Mouse (Mus musculus) adrenal gland, adult 8-10 months (tissue): Measurements from ENCODE around the gene Isoc2a. TPM values are rescaled to one million over a fixed set of nuclear protein-coding genes. Genes with fewer than 3 reads are reported as not detected.
"Not testable (repeated sequence)": the region's sequence is repeated elsewhere in the genome, so short reads cannot be mapped to it uniquely, and the experiment has no call there.

ENCODE experiments used
- DNase-seq: peaks from one replicate; pipeline ENCODE4 v3.0.0; 2022
- total RNA-seq, 4 experiments: library from RNA; stranded (reverse); gene quantifications; 2 replicates each; pipeline ENCODE4 v1.2.4; 2022

Isoc2a gene
- total RNA-seq: 10 to 100 TPM; 21.8 to 38.6 (median 30.3) TPM

- DNase-seq: peak; percentile 91
Measured at GRCm38 (mm10) chr7:4876753-4877221, at the start of gene Isoc2a. Gene Isoc2a (plus strand): TSS chr7:4877153.

GRCm38 (mm10) chr7:4830476-4830875 lies 46.5 kb upstream of the Isoc2a start:
- DNase-seq: no peak

DNA sequence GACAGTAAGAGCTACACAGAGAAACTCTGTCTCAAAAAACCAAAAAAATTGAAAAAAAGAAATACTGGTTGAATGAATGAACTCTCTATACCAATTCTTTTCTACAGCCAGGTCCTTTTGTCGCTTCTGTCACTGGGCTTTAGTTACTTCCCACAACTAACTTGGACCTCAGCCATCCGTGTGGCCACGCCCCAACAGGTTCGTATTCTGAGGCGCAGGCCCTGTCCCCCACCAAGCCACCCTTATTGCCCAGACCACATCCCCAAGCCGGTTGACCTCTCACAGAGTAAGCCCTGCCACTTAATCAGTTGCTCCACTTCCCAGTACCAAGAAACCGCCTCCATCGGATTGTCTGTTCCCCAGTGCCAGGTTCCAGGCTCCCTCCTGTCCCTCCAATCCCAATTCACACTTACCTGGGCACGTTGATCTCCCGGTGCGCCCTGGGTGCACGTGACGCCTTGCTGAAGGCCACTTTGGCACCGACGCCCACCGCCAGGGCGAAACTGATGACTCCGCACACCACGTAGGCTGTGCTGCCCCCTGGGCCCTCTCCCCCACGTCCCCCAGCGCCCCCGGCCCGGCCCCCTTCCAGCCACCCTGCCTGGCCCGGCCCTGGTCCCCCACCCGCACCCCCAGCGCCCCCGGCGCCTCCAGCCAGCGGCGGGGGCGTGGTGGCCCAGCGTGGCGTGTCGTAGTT lies 41.2 kb upstream of the Isoc2a start:
- DNase-seq: no peak

DNA sequence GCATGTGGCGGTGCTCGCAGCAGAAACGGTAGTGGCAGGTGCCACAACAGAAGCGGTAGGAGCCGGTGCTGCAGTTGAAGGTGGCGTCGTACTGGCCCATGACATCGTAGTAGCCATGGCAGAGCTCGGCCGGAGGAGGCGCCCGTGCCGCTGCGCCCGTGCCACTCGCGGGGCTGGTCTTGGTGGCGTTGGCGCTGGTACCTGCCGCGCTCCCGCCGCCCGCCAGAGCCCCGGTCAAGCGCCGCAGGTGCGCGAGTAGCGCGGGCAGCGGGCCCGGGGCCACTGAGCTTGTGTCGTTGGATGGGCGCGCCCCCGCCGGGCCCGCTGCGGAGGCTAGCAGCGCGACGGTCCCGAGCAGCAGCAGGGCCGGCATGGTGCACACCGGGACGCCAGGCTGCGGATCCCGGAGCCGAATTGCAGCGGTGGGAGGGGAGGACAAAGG lies 40.6 kb upstream of the Isoc2a start:
- DNase-seq: peak; percentile 49

DNA sequence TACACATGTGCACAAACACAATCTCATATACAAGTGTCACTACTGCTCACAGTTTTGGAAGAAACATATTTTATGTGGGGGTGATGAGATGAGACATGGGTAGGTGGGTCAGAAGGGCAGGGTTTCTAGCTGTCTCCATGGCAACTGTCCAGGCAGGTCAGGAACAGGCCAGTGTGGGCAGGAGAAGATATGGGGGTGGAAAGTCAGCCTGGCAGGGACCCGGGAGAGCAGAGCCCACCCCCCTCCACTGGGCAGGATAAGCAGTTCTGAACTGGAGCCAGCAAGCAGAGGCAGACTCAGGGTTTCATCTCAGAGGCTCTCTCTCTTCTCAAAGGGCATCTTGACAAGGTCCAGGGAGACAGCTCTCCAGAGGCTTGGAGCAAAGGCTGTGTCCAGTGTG lies 39.3 kb upstream of the Isoc2a start:
- DNase-seq: no peak

DNA sequence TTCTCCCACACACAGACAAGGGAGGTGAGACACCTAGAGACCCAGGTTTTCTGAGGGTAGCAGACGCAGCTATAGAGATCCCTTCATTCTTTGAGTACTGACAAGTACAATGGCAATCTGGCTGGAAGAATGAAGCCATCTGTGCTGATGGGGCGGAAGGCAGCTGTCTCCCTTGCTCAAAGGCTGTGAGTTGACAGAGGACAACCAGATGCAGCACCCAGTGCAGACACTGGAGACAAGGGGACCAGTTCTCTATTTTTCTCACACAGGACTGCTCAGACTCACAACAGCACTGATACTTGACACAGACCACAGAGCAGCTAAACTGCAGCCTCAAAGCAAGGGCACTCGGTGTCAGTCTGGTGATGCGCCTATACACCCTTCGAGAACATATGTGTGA lies 34.9 kb upstream of the Isoc2a start:
- no peak for DNase-seq

DNA sequence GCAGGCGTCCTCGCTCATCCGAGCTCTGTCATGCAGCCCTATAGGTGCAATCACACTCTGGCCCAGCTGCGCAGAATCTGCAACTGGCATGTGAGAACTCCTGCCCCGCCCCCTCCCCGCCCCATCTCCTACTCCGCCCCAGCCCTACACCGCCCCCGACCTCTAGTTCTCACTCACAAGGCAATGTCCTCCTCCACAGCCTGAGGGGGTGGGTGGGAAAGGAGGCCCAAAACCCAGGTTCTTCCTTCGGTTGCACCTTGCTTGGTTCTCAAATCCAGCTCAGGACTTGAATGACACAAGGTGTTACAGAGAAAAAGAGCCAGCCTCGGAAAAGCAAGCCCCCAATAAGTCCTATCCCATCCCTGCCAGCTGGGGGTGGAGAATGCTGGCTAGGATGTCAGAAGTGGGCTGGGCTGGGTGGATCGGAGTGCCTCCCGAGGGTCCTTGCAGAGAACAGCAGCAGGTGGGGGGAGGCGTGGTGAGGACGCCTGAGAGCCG lies 34.3 kb upstream of the Isoc2a start:
- DNase-seq: no peak

- DNase-seq: no peak
Measured at GRCm38 (mm10) chr7:4843604-4844244, 33.2 kb upstream of the Isoc2a start.

DNA sequence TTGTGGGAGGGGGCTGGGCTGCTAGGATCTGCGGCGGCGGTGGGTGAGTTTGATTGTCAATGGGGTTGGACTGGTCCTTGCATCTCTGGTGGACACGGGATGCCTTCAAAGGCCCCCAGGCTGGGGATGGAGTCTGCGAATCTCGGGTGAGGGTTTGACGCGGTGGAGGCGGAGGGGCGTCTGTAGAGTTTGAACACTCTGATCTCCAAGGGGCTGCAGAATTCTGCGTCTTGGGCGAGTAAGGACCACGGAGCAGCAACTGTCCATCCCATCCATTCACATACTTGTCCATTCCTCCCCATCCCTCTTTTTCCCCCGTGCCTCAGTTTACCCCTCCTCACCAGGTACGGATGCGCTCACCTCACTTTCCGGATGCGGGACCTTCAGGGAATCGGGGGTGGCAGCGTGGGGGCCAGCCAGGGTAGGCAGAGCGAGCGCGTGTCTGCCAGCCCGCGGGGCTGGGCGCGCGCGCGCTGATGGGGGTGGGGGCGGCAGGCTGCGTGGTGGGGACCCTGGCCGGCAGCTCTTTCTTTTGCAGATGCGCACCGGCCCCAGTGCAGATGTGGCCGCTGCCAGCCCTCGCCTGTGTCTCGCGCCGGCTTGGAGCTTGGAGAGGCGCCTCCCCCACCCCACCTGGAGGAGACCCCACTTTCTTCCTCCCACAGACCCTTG lies 32.6 kb upstream of the Isoc2a start, which contains the start of gene Shisa7:
Gene Shisa7, minus strand, starts transcription at position 452 of the 672 bp plus-strand sequence.
- no peak for DNase-seq

GRCm38 (mm10) chr7:4844917-4845309 lies 32.0 kb upstream of the Isoc2a start:
- DNase-seq: peak; percentile 41

- no peak for DNase-seq
Measured at GRCm38 (mm10) chr7:4849372-4849771, 27.6 kb upstream of the Isoc2a start.

DNA sequence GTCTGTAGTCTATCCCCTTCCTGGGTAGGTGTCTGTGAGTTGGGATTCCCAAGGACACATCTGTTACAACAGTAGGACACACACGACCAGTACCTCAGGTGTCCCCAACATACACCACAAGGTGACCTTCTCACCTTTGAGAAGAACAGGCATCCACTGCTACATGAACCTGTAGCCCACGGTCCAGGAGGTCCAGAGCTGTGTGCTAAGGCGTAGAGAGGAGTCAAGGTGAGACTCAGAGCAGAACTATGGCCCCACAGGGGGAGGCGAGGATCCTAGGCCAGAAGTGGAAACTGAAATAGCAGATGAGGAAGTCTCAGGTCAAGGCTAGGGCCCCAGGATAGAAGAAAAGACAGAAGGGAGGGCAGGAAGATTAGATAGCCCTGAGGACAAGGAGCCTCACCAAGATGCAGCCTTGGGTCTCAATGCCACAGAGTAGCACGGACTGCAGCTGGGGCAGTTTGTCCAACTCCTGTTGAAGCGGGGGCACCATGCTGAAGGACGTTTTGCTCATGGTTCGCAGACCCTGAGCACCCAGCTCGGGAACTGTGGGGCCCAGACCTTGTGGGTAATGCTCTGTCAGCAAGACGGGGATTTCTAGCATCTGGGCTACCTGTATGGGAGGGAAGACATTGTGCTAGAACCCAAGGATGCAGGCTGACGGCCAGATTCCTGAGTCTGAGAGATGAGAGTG lies 26.2 kb upstream of the Isoc2a start:
- DNase-seq: no peak

DNA sequence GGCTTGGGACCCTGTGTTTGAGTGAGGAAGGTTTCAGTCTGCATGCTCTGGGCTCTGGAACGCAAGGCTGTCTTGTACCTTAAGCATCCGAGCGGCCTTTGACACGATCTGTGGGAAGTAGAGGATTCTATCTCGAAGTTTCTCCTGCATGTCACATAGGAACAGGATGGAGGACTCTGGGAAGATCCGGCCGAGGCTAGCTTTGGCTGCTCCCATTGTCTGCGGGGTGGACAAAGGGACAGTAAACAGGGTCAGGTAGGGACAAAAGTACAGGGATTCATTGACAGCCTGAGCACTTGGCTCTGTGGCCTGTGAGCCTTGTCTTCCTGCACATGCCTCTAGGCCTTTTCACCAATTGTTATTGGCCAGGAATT lies 25.7 kb upstream of the Isoc2a start:
- no peak for DNase-seq

GRCm38 (mm10) chr7:4853613-4854012 lies 23.3 kb upstream of the Isoc2a start:
- DNase-seq: no peak

- DNase-seq: no peak
Measured at GRCm38 (mm10) chr7:4856508-4856907, 20.4 kb upstream of the Isoc2a start.

GRCm38 (mm10) chr7:4857321-4857720 lies 19.6 kb upstream of the Isoc2a start:
- DNase-seq: no peak

DNA sequence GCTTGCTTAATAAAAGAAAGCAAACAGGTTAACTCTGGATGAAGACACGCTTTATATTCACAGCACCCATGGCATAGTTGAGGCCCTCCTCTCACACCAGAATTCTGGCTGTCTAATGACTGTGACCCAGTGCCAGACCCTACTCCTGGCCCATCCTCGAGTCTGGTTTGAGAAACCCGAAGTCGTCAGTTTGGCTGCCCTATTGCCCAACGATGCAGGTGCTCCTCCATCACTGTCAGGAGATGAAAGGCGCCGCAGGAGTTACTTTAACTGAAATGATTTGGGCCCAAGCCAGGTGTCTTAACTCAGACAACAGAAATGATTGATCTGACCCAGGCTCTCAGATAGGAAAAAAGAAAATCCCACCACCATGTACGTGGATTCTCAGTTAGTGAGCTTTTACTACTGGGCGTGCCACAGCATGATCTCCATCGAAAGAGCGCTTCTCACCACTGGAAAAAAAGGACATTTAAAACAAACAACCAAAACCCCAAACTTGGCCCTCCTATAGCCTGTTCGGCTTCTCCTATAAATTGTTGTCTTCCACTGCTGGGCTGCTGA lies 17.5 kb upstream of the Isoc2a start:
- no peak for DNase-seq

- DNase-seq: not testable (repeated sequence)
Measured at GRCm38 (mm10) chr7:4860926-4861325, 16.0 kb upstream of the Isoc2a start.

DNA sequence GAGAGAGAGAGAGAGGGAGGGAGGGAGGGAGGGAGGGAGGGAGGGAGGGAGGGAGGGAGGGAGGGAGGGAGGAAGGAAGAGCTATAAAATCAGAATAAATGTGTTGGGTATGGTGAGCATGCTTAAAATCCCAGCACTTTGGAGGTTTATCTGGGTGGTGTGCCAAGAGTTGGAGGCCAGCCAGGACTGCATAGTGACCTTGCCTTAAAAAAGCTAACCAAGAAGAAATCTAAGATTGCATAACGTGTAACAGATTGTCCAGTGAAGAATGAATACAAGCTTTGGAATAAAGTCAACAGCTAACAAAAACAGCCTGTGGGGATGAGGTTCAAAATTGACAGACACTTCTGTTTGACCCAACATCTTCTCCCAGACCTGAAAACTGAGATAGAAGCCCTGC lies 13.9 kb upstream of the Isoc2a start:
- DNase-seq: peak; percentile 90

DNA sequence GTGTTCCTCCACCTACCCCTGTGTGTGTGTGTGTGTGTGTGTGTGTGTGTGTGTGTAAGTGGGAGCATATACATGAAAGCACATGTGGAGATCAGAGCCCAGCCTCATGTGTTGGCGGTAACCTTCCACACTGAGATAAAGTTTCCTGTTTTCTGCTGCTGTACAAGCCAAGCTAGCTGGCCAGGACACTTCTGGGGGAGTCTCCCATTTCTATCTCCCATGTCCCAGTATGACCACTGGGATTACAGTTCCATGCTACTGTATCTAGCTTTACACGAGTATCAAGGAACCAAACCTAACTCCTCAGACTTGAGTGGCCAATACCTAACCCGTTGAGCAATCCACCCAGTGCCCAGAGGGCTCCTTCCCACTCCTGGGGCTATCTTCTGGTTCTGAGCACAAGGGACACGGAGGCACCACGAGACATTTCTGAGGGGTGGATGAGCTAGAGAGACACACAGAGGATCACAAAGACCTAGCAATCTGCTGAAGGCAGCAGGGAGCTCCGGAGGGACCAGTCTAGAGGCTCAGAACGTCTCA lies 13.3 kb upstream of the Isoc2a start:
- DNase-seq: no peak

- DNase-seq: peak; percentile 63
Measured at GRCm38 (mm10) chr7:4864130-4864845, 12.7 kb upstream of the Isoc2a start.
